Mouse (Mus musculus): ENCODE data around the gene Tmem126a. TPM values are rescaled to one million over a fixed set of nuclear protein-coding genes. Genes with fewer than 3 reads are reported as not detected.

Tmem126a gene
- 58.3 and 62.3 TPM in 2 replicates for polyA plus RNA-seq (2012; rRNA removed)

DNA sequence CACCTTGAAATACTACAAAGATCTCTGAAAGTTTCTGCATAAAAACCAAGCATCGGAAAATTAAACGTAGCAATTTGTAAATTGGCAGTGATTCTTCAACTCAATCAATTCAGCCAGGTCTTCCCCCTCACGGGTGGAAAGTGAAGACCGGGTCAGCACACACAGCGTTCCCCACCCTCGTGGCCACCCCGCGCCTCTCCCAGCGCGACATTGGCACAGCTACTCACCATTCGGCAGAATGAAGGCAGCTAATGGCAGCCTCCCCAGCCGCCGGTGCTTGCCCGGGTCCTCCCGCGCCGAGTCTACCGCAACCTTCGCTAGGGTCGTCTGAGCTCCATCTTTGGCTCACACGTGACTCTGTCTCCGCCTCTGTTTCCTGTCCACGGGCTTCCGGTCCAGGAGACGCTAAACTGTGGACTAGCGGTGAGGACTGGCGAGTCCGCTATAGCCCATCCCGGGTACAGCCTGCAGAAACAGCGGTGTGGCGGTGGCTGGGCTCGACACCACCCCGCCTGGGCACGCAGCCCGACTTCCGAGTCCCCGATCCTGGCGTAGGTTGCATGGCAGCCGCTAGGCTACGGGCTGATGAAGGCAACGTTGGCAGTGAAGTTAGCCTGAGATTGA lies at the start of gene Tmem126a:
Gene Tmem126a, minus strand, starts transcription at position 385 of the 624 bp plus-strand sequence.

DNA sequence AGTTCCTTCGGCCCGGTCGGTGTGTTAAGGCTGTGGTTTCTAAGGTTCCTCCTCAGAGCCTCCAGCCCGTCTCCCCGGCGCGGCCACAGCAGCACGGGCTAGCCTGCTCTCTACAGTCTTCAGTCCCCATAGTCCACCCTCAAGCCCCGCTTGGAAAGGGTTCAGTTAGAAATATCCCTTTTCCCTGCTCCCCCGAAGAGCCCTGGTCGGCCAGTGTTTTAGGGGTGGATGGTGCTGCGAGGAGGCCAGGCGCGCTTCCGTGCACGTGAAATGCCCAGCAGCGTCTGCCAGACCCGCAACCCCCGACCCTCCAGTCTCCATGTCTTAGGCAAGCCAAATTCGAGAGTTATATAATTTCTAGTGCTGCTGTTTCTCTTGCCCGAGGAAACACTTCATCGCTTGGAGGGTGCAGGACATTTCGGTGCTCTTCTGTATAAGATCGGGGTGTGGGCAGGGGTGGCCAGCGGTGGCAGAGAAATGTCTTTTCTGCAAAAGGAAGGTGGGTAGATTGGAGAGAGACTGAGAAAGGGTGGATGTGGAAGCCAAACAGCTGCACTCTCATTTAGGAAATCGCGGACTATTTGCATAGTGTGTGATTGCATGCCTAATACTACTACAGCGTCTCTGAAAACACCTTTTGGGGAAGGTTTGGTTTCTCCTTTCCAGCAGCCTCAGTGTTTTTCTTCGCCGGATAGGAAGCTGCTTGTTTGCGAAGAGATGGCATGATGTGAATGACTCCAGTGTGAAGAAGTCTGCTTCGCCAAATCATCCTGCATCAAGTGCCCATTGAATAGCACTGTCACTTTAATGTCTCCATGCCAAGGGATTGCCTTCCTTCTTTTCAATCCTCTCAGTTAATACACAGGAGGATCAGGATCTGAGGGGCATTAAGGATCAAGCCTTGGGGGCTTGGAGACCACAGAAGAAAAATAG lies 19.6 kb upstream of the Tmem126a start, which contains the start of gene Dlg2:
Gene Dlg2, plus strand, starts transcription at position 360 of the 933 bp plus-strand sequence.

DNA sequence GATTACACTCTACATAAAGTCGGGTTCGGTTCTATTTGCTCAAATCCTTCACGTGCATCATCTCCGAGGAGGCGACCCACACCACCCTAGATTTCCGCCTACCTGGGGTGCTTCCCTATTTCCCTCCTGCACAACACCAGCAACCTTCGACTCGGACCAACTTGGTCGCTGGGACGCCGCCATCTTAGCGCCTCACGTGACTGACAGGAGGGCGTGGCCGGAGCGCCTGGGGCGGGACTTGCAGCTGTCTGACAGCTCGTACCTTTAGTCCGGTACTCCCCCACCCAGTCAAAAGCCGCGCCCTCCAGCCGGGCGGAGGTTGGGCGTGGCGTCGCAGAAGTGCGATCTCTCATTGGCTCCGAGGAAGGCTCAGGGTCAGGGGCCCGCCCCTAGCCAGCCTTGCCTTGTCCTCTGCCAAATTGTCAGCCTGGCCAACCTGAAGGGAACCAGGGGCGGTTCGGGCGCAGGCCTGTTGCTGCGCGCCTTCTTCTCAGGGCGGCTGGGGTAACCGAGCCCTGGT lies 18.8 kb upstream of the Tmem126a start, which contains the start of gene Tmem126b:
Gene Tmem126b, minus strand, starts transcription at position 209 of the 520 bp plus-strand sequence.

DNA sequence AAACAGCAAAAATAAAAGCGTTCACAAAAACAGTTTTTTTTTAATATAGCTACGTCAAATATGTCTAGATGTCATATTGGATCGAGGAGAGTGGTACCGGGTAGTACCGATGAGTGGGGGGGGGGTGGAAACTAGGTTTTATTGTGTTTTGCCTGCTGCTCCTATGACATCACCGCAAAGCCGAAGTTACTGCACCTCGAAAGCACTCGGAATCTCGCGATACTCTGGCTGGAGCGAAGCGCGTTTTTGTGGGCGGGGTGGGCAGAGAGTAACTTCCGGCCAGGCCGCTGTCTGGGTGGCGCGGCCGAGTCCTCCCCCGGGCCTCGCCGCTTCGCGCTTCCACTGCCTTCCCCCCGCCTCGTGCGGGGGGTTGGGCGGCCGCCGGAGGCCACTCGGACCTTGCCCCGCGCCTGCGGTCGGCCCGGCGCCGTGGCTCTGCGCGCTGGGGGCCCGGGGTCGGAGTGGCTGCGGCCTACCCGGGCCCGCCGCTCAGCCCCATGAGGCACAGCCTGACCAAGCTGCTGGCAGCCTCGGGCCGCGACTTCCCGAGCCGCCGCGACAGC lies 14.4 kb downstream of the Tmem126a start, which contains the start of gene Crebzf:
Gene Crebzf, plus strand, starts transcription at position 212 of the 563 bp plus-strand sequence.

DNA sequence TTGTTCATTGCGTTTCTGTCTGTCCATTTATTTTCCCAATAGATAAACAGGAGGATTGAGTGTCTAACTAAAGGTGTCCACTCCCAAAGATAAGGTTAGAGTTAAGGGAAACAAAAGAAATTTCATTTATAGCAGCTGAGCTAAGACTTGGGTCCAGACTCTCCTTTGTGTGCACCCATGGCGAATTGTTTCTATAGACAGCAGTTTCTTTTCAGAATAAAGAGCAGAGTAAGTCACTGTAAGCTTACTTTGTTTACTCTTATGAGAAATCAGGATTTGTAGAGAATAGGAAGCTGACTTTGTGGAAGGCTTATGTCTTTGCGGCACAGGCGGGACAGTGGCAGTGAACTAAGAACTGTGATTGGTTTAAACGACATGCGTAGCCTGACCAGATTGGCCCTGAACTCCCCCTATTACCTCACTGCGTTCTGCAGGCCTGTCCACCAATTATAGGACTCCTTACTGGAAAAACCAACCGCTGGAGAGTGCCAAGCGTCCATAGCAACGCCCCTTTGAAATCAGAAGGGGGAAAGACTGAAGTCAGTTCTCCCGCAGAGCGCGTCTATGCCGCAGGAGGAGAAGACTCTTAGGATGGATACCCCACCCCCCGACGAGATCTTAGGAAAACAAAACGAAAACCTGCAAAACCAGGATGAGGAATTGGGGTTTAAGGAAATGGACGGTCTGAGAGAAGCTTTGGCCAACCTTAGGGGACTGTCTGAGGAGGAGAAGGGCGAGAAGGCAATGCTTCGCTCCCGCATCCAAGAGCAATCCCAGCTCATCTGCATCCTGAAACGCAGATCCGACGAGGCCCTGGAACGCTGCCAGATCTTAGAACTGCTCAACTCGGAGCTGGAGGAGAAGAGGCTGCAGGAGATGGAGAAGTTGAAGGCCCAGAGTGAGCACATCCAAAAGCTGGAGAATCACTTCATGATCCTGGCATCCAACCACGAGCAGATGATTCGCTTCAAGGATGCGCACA lies 30.7 kb downstream of the Tmem126a start, which contains the start of gene Ccdc89:
Gene Ccdc89, plus strand, starts transcription at position 558 of the 982 bp plus-strand sequence.

Other genes starting within 250 kb of the Tmem126a start
- gene Ccdc83, start 191.5 kb downstream of the Tmem126a start, polyA plus RNA-seq (2012; rRNA removed), result not detected in 2 replicates
- 7.2 and 11.6 TPM in 2 replicates for gene Sytl2, start 155.0 kb downstream of the Tmem126a start, polyA plus RNA-seq (2012; rRNA removed)
- gene Ccdc89, start 30.7 kb downstream of the Tmem126a start, polyA plus RNA-seq (2012; rRNA removed), result 1.1 and 1.2 TPM in 2 replicates
- gene Crebzf, start 14.5 kb downstream of the Tmem126a start, polyA plus RNA-seq (2012; rRNA removed), result 145 and 151 TPM in 2 replicates
- gene Tmem126b, start 18.8 kb upstream of the Tmem126a start, polyA plus RNA-seq (2012; rRNA removed), result 17.8 and 21.4 TPM in 2 replicates
- 79.8 and 82.3 TPM in 2 replicates for gene Dlg2, start 19.4 kb upstream of the Tmem126a start, polyA plus RNA-seq (2012; rRNA removed)